Mouse (Mus musculus) liver, embryonic 15.5 days (tissue): Measurements from ENCODE around the gene Pgpep1l. TPM values are rescaled to one million over a fixed set of nuclear protein-coding genes. Genes with fewer than 3 reads are reported as not detected.
A peak's percentile ranks its signal among the peaks of the same experiment; 100 is the strongest.

Source experiments
- ATAC-seq: fragments of 200-750 bp; cut with Nextera tagmentation; 2 replicates; pipeline ENCODE4 v1.8.0; 2017; ENCODE audit warnings: moderate number of reproducible peaks, mild to moderate bottlenecking, moderate library complexity; ENCODE audit not compliant: insufficient read depth
- H3K27ac ChIP-seq: fragments of 300-500 bp; sonication (generic); replicated peaks from 2 replicates; pipeline ENCODE4 v1.5.1; 2015; ENCODE audit warnings: mild to moderate bottlenecking, inconsistent platforms
- H3K27me3 ChIP-seq: fragments of 300-500 bp; sonication (generic); 2 replicates; pipeline ENCODE4 v1.6.1; 2015; ENCODE audit warnings: mild to moderate bottlenecking, inconsistent platforms
- H3K36me3 ChIP-seq: fragments of 300-500 bp; sonication (generic); replicated peaks from 2 replicates; pipeline ENCODE4 v1.6.1; 2015; ENCODE audit warnings: moderate library complexity, mild to moderate bottlenecking, inconsistent platforms
- H3K4me1 ChIP-seq: fragments of 300-500 bp; sonication (generic); replicated peaks from 2 replicates; pipeline ENCODE4 v1.6.1; 2015; ENCODE audit warnings: inconsistent platforms
- H3K4me2 ChIP-seq: fragments of 300-500 bp; sonication (generic); 2 replicates; pipeline ENCODE4 v1.6.1; 2015; ENCODE audit warnings: moderate library complexity, mild to moderate bottlenecking, inconsistent platforms
- H3K4me3 ChIP-seq: fragments of 300-500 bp; sonication (generic); replicated peaks from 2 replicates; pipeline ENCODE4 v1.5.1; 2015; ENCODE audit warnings: mild to moderate bottlenecking, inconsistent platforms
- H3K9ac ChIP-seq: fragments of 300-500 bp; sonication (generic); 2 replicates; pipeline ENCODE4 v1.6.1; 2015; ENCODE audit warnings: moderate library complexity, mild to moderate bottlenecking, inconsistent platforms
- H3K9me3 ChIP-seq: fragments of 300-500 bp; sonication (generic); replicated peaks from 2 replicates; pipeline ENCODE4 v1.6.1; 2016; ENCODE audit warnings: inconsistent platforms
- WGBS: fragments of 180-500 bp; shearing (Covaris S2); methylation state at CpG from one replicate; pipeline ENCODE4 v1.1.7; 2015; ENCODE audit warnings: mixed read lengths; ENCODE audit not compliant: insufficient replicate concordance; 5-methylcytosine and 5-hydroxymethylcytosine counted together
- polyA plus RNA-seq: library from polyadenylated mRNA; unstranded; fragments of >200 nt; fragmentation: Nextera tagmentation; extraction: Ambion mirVana; gene quantifications from 2 replicates; pipeline ENCODE4 v1.2.1, GENCODE M21; 2015

Gene Pgpep1l
- polyA plus RNA-seq, result not detected in 2 replicates

GRCm38 (mm10) chr7:68264028-68264453 is at the start of gene Pgpep1l:
Gene Pgpep1l, minus strand, starts transcription at chr7:68264233.
- 17% methylated on average over 25 of the region's 25 CpGs for WGBS
- peaks cover 33% of the 10 kb centered on the region for H3K27me3 ChIP-seq
- peaks cover 4% of the 10 kb centered on the region; the same call in 1 of the 2 replicates for H3K4me1 ChIP-seq
- H3K4me2 ChIP-seq, result peak within 1 kb of the TSS; percentile 51
- ATAC-seq, result no peak; the same call in 1 of the 2 replicates
- H3K9me3 ChIP-seq, result no peaks in the 10 kb centered on the region
- H3K9ac ChIP-seq, result no peak within 1 kb of the TSS
- H3K27ac ChIP-seq, result no peak within 1 kb of the TSS
- H3K4me3 ChIP-seq, result peak within 1 kb of the TSS; percentile 27; the same call in 1 of the 2 replicates
- H3K36me3 ChIP-seq, result no peaks in the 10 kb centered on the region

- ATAC-seq, result no peak
- Histone ChIP-seq H3K9me3 (no peaks in the 10 kb centered on the region), H3K27ac (no peak overlapping the region), H3K9ac (no peak overlapping the region), H3K4me1 (no peaks in the 10 kb centered on the region), H3K27me3 (no peaks in the 10 kb centered on the region), H3K4me2 (no peak overlapping the region), H3K36me3 (no peaks in the 10 kb centered on the region), H3K4me3 (no peak overlapping the region)
- WGBS, result 52% methylated on average over 14 of the region's 14 CpGs
These were observed 49.2 kb upstream of the Pgpep1l start for GRCm38 (mm10) chr7:68313038-68313782.

- H3K27ac ChIP-seq, result no peak overlapping the region
- no peaks in the 10 kb centered on the region for H3K9me3 ChIP-seq
- H3K4me1 ChIP-seq, result no peaks in the 10 kb centered on the region
- H3K27me3 ChIP-seq, result no peaks in the 10 kb centered on the region
- no peaks in the 10 kb centered on the region for H3K36me3 ChIP-seq
- ATAC-seq, result no peak
- H3K9ac ChIP-seq, result no peak overlapping the region
- no peak overlapping the region for H3K4me3 ChIP-seq
- H3K4me2 ChIP-seq, result no peak overlapping the region
- WGBS, result 56% methylated on average over 5 of the region's 5 CpGs
These were observed 48.4 kb upstream of the Pgpep1l start for GRCm38 (mm10) chr7:68312395-68312794.

- Histone ChIP-seq H3K36me3 (no peaks in the 10 kb centered on the region), H3K9me3 (no peaks in the 10 kb centered on the region), H3K4me1 (no peaks in the 10 kb centered on the region), H3K27ac (no peak overlapping the region), H3K4me2 (no peak overlapping the region), H3K27me3 (no peaks in the 10 kb centered on the region), H3K9ac (no peak overlapping the region), H3K4me3 (no peak overlapping the region)
- ATAC-seq, result no peak
- WGBS, result 68% methylated on average over 6 of the region's 6 CpGs
These were observed 47.4 kb upstream of the Pgpep1l start for GRCm38 (mm10) chr7:68311469-68311868.

- Histone ChIP-seq H3K4me3 (no peak overlapping the region), H3K27me3 (no peaks in the 10 kb centered on the region), H3K9me3 (no peaks in the 10 kb centered on the region), H3K27ac (no peak overlapping the region), H3K4me1 (no peaks in the 10 kb centered on the region; the same call in 1 of the 2 replicates), H3K36me3 (no peaks in the 10 kb centered on the region), H3K4me2 (no peak overlapping the region), H3K9ac (no peak overlapping the region)
- WGBS, result 71% methylated on average over 8 of the region's 8 CpGs
- ATAC-seq, result no peak
These were observed 42.7 kb upstream of the Pgpep1l start for GRCm38 (mm10) chr7:68306756-68307155.

GRCm38 (mm10) chr7:68305781-68306575 is 41.9 kb upstream of the Pgpep1l start:
- Histone ChIP-seq H3K36me3 (no peaks in the 10 kb centered on the region), H3K4me2 (no peak overlapping the region), H3K9ac (no peak overlapping the region), H3K4me3 (no peak overlapping the region), H3K27me3 (no peaks in the 10 kb centered on the region), H3K27ac (no peak overlapping the region), H3K9me3 (no peaks in the 10 kb centered on the region), H3K4me1 (no peaks in the 10 kb centered on the region; the same call in 1 of the 2 replicates)
- no peak for ATAC-seq
- WGBS, result 62% methylated on average over 11 of the region's 11 CpGs

- Histone ChIP-seq H3K27me3 (no peaks in the 10 kb centered on the region), H3K4me1 (no peaks in the 10 kb centered on the region; the same call in 1 of the 2 replicates), H3K36me3 (no peaks in the 10 kb centered on the region), H3K9me3 (no peaks in the 10 kb centered on the region), H3K27ac (no peak overlapping the region), H3K4me3 (no peak overlapping the region), H3K4me2 (no peak overlapping the region), H3K9ac (no peak overlapping the region)
- no peak for ATAC-seq
- 51% methylated on average over 6 of the region's 6 CpGs for WGBS
These were observed 39.7 kb upstream of the Pgpep1l start for GRCm38 (mm10) chr7:68303685-68304084.

GRCm38 (mm10) chr7:68302586-68303433 is 38.8 kb upstream of the Pgpep1l start:
- H3K4me1 ChIP-seq, result no peaks in the 10 kb centered on the region; the same call in 1 of the 2 replicates
- 17% methylated on average over 18 of the region's 18 CpGs for WGBS
- no peak overlapping the region for H3K9ac ChIP-seq
- ATAC-seq, result no peak
- peak overlapping the region; percentile 58 for H3K4me2 ChIP-seq
- peak overlapping the region; percentile 39 for H3K4me3 ChIP-seq
- H3K27me3 ChIP-seq, result no peaks in the 10 kb centered on the region
- H3K27ac ChIP-seq, result no peak overlapping the region
- no peaks in the 10 kb centered on the region for H3K36me3 ChIP-seq
- no peaks in the 10 kb centered on the region for H3K9me3 ChIP-seq

GRCm38 (mm10) chr7:68301160-68301559 is 37.1 kb upstream of the Pgpep1l start:
- Histone ChIP-seq H3K4me1 (no peaks in the 10 kb centered on the region; the same call in 1 of the 2 replicates), H3K36me3 (no peaks in the 10 kb centered on the region), H3K27ac (no peak overlapping the region), H3K27me3 (no peaks in the 10 kb centered on the region), H3K9me3 (no peaks in the 10 kb centered on the region), H3K4me3 (no peak overlapping the region), H3K9ac (no peak overlapping the region), H3K4me2 (no peak overlapping the region)
- no peak for ATAC-seq
- 54% methylated on average over 7 of the region's 7 CpGs for WGBS

GRCm38 (mm10) chr7:68298381-68299076 is 34.5 kb upstream of the Pgpep1l start:
- no peaks in the 10 kb centered on the region for H3K36me3 ChIP-seq
- no peak overlapping the region for H3K9ac ChIP-seq
- no peak overlapping the region for H3K27ac ChIP-seq
- H3K4me1 ChIP-seq, result no peaks in the 10 kb centered on the region; the same call in 1 of the 2 replicates
- H3K4me2 ChIP-seq, result no peak overlapping the region
- no peak for ATAC-seq
- H3K27me3 ChIP-seq, result no peaks in the 10 kb centered on the region
- H3K9me3 ChIP-seq, result no peaks in the 10 kb centered on the region
- WGBS, result 55% methylated on average over 13 of the region's 13 CpGs
- H3K4me3 ChIP-seq, result no peak overlapping the region
